Mouse (Mus musculus): Measurements from ENCODE around the gene 1700067P10Rik. TPM values are rescaled to one million over a fixed set of nuclear protein-coding genes. Genes with fewer than 3 reads are reported as not detected.

Gene 1700067P10Rik
- polyA plus RNA-seq, 1 experiment from 2014 or later = not detected

DNA sequence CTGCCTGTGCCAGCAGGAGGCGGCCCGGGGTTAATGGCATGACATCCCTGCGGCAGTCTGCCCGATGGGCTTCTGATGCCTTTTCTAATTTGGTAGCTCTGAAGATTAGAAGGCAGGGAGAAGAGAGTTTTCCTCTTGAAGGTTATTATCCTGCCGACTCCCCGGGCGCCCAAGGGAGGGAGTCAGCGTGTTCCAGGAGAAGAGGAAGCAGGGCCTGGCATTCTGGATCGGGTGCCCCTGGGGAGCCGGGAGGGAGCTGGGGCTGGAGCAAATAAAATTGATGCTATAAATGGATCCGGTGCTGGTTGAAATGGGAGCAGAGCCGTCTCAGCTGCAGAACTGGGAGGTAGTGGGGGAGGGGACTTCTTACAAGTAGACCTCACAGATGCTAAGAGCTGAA is 31.7 kb upstream of the 1700067P10Rik start:
- ATAC-seq (replicated peaks; ENCODE audit: extremely low read depth, insufficient read depth, low FRiP score) = no peak; the same call in 1 of the 2 replicates
- Histone ChIP-seq H3K9me3 (replicated peaks; ENCODE audit: control insufficient read depth, low read length) (0 out of 2 replicates have a peak, but pooled peaks cover 2% of the 10 kb centered on the region), H3K27me3 (ENCODE audit: control insufficient read depth, insufficient read depth, low read length) (peaks cover 18% of the 10 kb centered on the region), H3K4me3 (ENCODE audit: low read length) (peak overlapping the region; percentile 19), H3K4me1 (ENCODE audit: control insufficient read depth, insufficient read depth, low read length) (peaks cover 10% of the 10 kb centered on the region), H3K4me2 (ENCODE audit: low read depth, low read length) (peak overlapping the region; percentile 54), H3K9ac (ENCODE audit: low read length) (peak overlapping the region; percentile 49), H3K27ac (ENCODE audit: low read length) (peak overlapping the region; percentile 43; the same call in 1 of the 2 replicates), H3K36me3 (ENCODE audit: control insufficient read depth, insufficient read depth) (no peaks in the 10 kb centered on the region)
- WGBS = 4% methylated on average over 12 of the region's 12 CpGs

- no peaks in the 10 kb centered on the region for H3K9me3 ChIP-seq (replicated peaks; ENCODE audit: control insufficient read depth, low read length)
- WGBS = 42% methylated on average over 10 of the region's 10 CpGs
- H3K27ac ChIP-seq (ENCODE audit: low read length) = no peak overlapping the region
- no peak overlapping the region for H3K4me3 ChIP-seq (ENCODE audit: low read length)
- no peaks in the 10 kb centered on the region for H3K4me1 ChIP-seq (ENCODE audit: control insufficient read depth, insufficient read depth, low read length)
- ATAC-seq (replicated peaks; ENCODE audit: extremely low read depth, insufficient read depth, low FRiP score) = no peak
- no peak overlapping the region for H3K9ac ChIP-seq (ENCODE audit: low read length)
- H3K27me3 ChIP-seq (ENCODE audit: control insufficient read depth, insufficient read depth, low read length) = no peaks in the 10 kb centered on the region
- H3K4me2 ChIP-seq (ENCODE audit: low read depth, low read length) = no peak overlapping the region
- no peaks in the 10 kb centered on the region for H3K36me3 ChIP-seq (ENCODE audit: control insufficient read depth, insufficient read depth)
Observed at GRCm38 (mm10) chr17:48064196-48064843, 24.8 kb upstream of the 1700067P10Rik start.

GRCm38 (mm10) chr17:48065081-48065501 is 24.0 kb upstream of the 1700067P10Rik start:
- H3K4me2 ChIP-seq (ENCODE audit: low read depth, low read length) = no peak overlapping the region
- H3K27me3 ChIP-seq (ENCODE audit: control insufficient read depth, insufficient read depth, low read length) = no peaks in the 10 kb centered on the region
- WGBS = 50% methylated on average over 5 of the region's 5 CpGs
- H3K4me3 ChIP-seq (ENCODE audit: low read length) = no peak overlapping the region
- no peaks in the 10 kb centered on the region for H3K9me3 ChIP-seq (replicated peaks; ENCODE audit: control insufficient read depth, low read length)
- H3K4me1 ChIP-seq (ENCODE audit: control insufficient read depth, insufficient read depth, low read length) = no peaks in the 10 kb centered on the region
- H3K36me3 ChIP-seq (ENCODE audit: control insufficient read depth, insufficient read depth) = no peaks in the 10 kb centered on the region
- no peak overlapping the region for H3K27ac ChIP-seq (ENCODE audit: low read length)
- H3K9ac ChIP-seq (ENCODE audit: low read length) = no peak overlapping the region
- no peak for ATAC-seq (replicated peaks; ENCODE audit: extremely low read depth, insufficient read depth, low FRiP score)

- Histone ChIP-seq H3K4me1 (ENCODE audit: control insufficient read depth, insufficient read depth, low read length) (no peaks in the 10 kb centered on the region), H3K9ac (ENCODE audit: low read length) (no peak overlapping the region), H3K4me3 (ENCODE audit: low read length) (no peak overlapping the region), H3K9me3 (replicated peaks; ENCODE audit: control insufficient read depth, low read length) (peaks cover 9% of the 10 kb centered on the region; the same call in 1 of the 2 replicates), H3K4me2 (ENCODE audit: low read depth, low read length) (no peak overlapping the region), H3K27me3 (ENCODE audit: control insufficient read depth, insufficient read depth, low read length) (no peaks in the 10 kb centered on the region), H3K27ac (ENCODE audit: low read length) (no peak overlapping the region), H3K36me3 (ENCODE audit: control insufficient read depth, insufficient read depth) (no peaks in the 10 kb centered on the region)
- 68% methylated on average over 10 of the region's 10 CpGs for WGBS
- no peak for ATAC-seq (replicated peaks; ENCODE audit: extremely low read depth, insufficient read depth, low FRiP score)
Observed at GRCm38 (mm10) chr17:48067083-48067614, 22.0 kb upstream of the 1700067P10Rik start.

- Histone ChIP-seq H3K27me3 (ENCODE audit: control insufficient read depth, insufficient read depth, low read length) (no peaks in the 10 kb centered on the region), H3K4me1 (ENCODE audit: control insufficient read depth, insufficient read depth, low read length) (no peaks in the 10 kb centered on the region), H3K27ac (ENCODE audit: low read length) (no peak overlapping the region), H3K4me3 (ENCODE audit: low read length) (no peak overlapping the region), H3K36me3 (ENCODE audit: control insufficient read depth, insufficient read depth) (no peaks in the 10 kb centered on the region), H3K9ac (ENCODE audit: low read length) (no peak overlapping the region), H3K9me3 (replicated peaks; ENCODE audit: control insufficient read depth, low read length) (peaks cover 9% of the 10 kb centered on the region; the same call in 1 of the 2 replicates), H3K4me2 (ENCODE audit: low read depth, low read length) (no peak overlapping the region)
- no peak for ATAC-seq (replicated peaks; ENCODE audit: extremely low read depth, insufficient read depth, low FRiP score)
- 26% methylated on average over 5 of the region's 5 CpGs for WGBS
Observed at GRCm38 (mm10) chr17:48067729-48068128, 21.4 kb upstream of the 1700067P10Rik start.

- Histone ChIP-seq H3K4me1 (ENCODE audit: control insufficient read depth, insufficient read depth, low read length) (no peaks in the 10 kb centered on the region), H3K9ac (ENCODE audit: low read length) (no peak overlapping the region), H3K27me3 (ENCODE audit: control insufficient read depth, insufficient read depth, low read length) (no peaks in the 10 kb centered on the region), H3K4me2 (ENCODE audit: low read depth, low read length) (no peak overlapping the region), H3K4me3 (ENCODE audit: low read length) (no peak overlapping the region), H3K27ac (ENCODE audit: low read length) (no peak overlapping the region), H3K9me3 (replicated peaks; ENCODE audit: control insufficient read depth, low read length) (0 out of 2 replicates have a peak, but pooled peaks cover 3% of the 10 kb centered on the region), H3K36me3 (ENCODE audit: control insufficient read depth, insufficient read depth) (no peaks in the 10 kb centered on the region)
- 40% methylated on average over 3 of the region's 3 CpGs for WGBS
- no peak for ATAC-seq (replicated peaks; ENCODE audit: extremely low read depth, insufficient read depth, low FRiP score)
Observed at GRCm38 (mm10) chr17:48080626-48081025, 8.5 kb upstream of the 1700067P10Rik start.

- Histone ChIP-seq H3K27me3 (ENCODE audit: control insufficient read depth, insufficient read depth, low read length) (peaks cover 9% of the 10 kb centered on the region), H3K27ac (ENCODE audit: low read length) (no peak overlapping the region), H3K9me3 (replicated peaks; ENCODE audit: control insufficient read depth, low read length) (peaks cover 5% of the 10 kb centered on the region), H3K9ac (ENCODE audit: low read length) (no peak overlapping the region), H3K4me1 (ENCODE audit: control insufficient read depth, insufficient read depth, low read length) (no peaks in the 10 kb centered on the region), H3K4me2 (ENCODE audit: low read depth, low read length) (no peak overlapping the region), H3K4me3 (ENCODE audit: low read length) (no peak overlapping the region), H3K36me3 (ENCODE audit: control insufficient read depth, insufficient read depth) (no peaks in the 10 kb centered on the region)
- no peak for ATAC-seq (replicated peaks; ENCODE audit: extremely low read depth, insufficient read depth, low FRiP score)
- 64% methylated on average over 2 of the region's 2 CpGs for WGBS
Observed at GRCm38 (mm10) chr17:48089446-48089845, 327 bp downstream of the 1700067P10Rik start.

DNA sequence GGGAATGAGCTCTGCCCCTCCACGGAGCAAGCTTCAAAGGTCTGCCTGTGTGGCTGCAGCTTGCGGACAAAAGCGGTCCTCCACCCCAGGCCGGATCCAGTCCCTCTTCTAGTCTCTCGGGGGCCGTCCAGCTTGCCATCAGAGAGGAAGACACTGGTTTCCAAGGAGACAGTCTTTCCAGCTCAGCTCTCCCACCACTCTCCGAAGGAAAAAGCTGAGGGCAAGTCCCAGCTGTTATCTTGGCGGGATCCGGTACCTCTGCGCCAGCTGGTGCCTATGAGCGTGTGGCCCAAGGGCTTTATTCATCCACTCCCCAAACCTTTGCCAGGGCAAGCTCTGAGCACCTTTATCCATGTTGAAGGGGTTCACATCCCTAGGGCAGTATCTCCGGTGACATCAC is 1.2 kb downstream of the 1700067P10Rik start:
- Histone ChIP-seq H3K4me1 (ENCODE audit: control insufficient read depth, insufficient read depth, low read length) (no peaks in the 10 kb centered on the region), H3K27me3 (ENCODE audit: control insufficient read depth, insufficient read depth, low read length) (peaks cover 18% of the 10 kb centered on the region), H3K4me3 (ENCODE audit: low read length) (no peak overlapping the region), H3K4me2 (ENCODE audit: low read depth, low read length) (no peak overlapping the region), H3K27ac (ENCODE audit: low read length) (no peak overlapping the region), H3K36me3 (ENCODE audit: control insufficient read depth, insufficient read depth) (no peaks in the 10 kb centered on the region), H3K9ac (ENCODE audit: low read length) (no peak overlapping the region), H3K9me3 (replicated peaks; ENCODE audit: control insufficient read depth, low read length) (peaks cover 5% of the 10 kb centered on the region)
- no peak for ATAC-seq (replicated peaks; ENCODE audit: extremely low read depth, insufficient read depth, low FRiP score)
- 74% methylated on average over 12 of the region's 12 CpGs for WGBS

- 74% methylated on average over 5 of the region's 5 CpGs for WGBS
- Histone ChIP-seq H3K4me3 (ENCODE audit: low read length) (no peak overlapping the region), H3K27ac (ENCODE audit: low read length) (no peak overlapping the region), H3K36me3 (ENCODE audit: control insufficient read depth, insufficient read depth) (no peaks in the 10 kb centered on the region), H3K9me3 (replicated peaks; ENCODE audit: control insufficient read depth, low read length) (peaks cover 5% of the 10 kb centered on the region), H3K4me1 (ENCODE audit: control insufficient read depth, insufficient read depth, low read length) (peaks cover 18% of the 10 kb centered on the region), H3K27me3 (ENCODE audit: control insufficient read depth, insufficient read depth, low read length) (peaks cover 38% of the 10 kb centered on the region), H3K4me2 (ENCODE audit: low read depth, low read length) (no peak overlapping the region), H3K9ac (ENCODE audit: low read length) (no peak overlapping the region)
- no peak for ATAC-seq (replicated peaks; ENCODE audit: extremely low read depth, insufficient read depth, low FRiP score)
Observed at GRCm38 (mm10) chr17:48093286-48093817, 4.2 kb downstream of the 1700067P10Rik start.
